Mouse (Mus musculus) adrenal gland, adult (tissue): Measurements from ENCODE around the gene Rgl2.

Source experiments
- DNase-seq, 2 experiments: peaks; one replicate each; pipeline ENCODE4 v3.0.0; 2022 to 2023; ENCODE audit warnings: low spot score in 1 of 2; ENCODE audit not compliant: inconsistent age in 2 of 2

Rgl2 gene

GRCm38 (mm10) chr17:33908331-33909076, 20.8 kb upstream of the Rgl2 start:
- peak; percentile 68 to 86 for DNase-seq

GRCm38 (mm10) chr17:33909077-33909868, 20.1 kb upstream of the Rgl2 start, which contains the start of gene Daxx:
Daxx (plus strand) TSS chr17:33909414.
- peak; percentile 99 for DNase-seq

- DNase-seq: peak; percentile 77 to 91
These were observed 19.5 kb upstream of the Rgl2 start for GRCm38 (mm10) chr17:33909869-33910250.

- no peak for DNase-seq
These were observed 18.8 kb upstream of the Rgl2 start for GRCm38 (mm10) chr17:33910346-33911051.

GRCm38 (mm10) chr17:33911052-33911812, 18.1 kb upstream of the Rgl2 start:
- no peak for DNase-seq

GRCm38 (mm10) chr17:33911813-33912414, 17.4 kb upstream of the Rgl2 start:
- DNase-seq: peak in 1 of 2 experiments; percentile 58

GRCm38 (mm10) chr17:33913264-33913663, 16.1 kb upstream of the Rgl2 start:
- peak in 1 of 2 experiments; percentile 34 for DNase-seq

GRCm38 (mm10) chr17:33913905-33914304, 15.4 kb upstream of the Rgl2 start:
- peak in 1 of 2 experiments; percentile 39 for DNase-seq

- peak in 1 of 2 experiments; percentile 54 for DNase-seq
These were observed 14.4 kb upstream of the Rgl2 start for GRCm38 (mm10) chr17:33914969-33915391.

GRCm38 (mm10) chr17:33915671-33916250, 13.6 kb upstream of the Rgl2 start, which contains the start of the genes Tapbp and Zbtb22:
Tapbp (plus strand) TSS chr17:33915899.
Zbtb22 (plus strand) TSS chr17:33915904.
- DNase-seq: peak; percentile 97 to 99

GRCm38 (mm10) chr17:33916294-33916693, 13.0 kb upstream of the Rgl2 start:
- DNase-seq: peak in 1 of 2 experiments; percentile 85

GRCm38 (mm10) chr17:33916847-33917655, 12.3 kb upstream of the Rgl2 start:
- peak; percentile 59 to 67 for DNase-seq

- DNase-seq: peak; percentile 53 to 60
These were observed 11.6 kb upstream of the Rgl2 start for GRCm38 (mm10) chr17:33917656-33918292.

GRCm38 (mm10) chr17:33918293-33919203, 10.8 kb upstream of the Rgl2 start:
- peak; percentile 58 to 68 for DNase-seq

- DNase-seq: peak; percentile 93 to 96
These were observed 9.7 kb upstream of the Rgl2 start for GRCm38 (mm10) chr17:33919351-33920281.
